Mouse (Mus musculus): ENCODE data around the gene Gpr132. TPM values are rescaled to one million over a fixed set of nuclear protein-coding genes. Genes with fewer than 3 reads are reported as not detected.
"Not testable (repeated sequence)": the region's sequence is repeated elsewhere in the genome, so short reads cannot be mapped to it uniquely, and the experiment has no call there.

The Gpr132 gene
- polyA plus RNA-seq, 1 experiment, result 77.9 TPM

DNA sequence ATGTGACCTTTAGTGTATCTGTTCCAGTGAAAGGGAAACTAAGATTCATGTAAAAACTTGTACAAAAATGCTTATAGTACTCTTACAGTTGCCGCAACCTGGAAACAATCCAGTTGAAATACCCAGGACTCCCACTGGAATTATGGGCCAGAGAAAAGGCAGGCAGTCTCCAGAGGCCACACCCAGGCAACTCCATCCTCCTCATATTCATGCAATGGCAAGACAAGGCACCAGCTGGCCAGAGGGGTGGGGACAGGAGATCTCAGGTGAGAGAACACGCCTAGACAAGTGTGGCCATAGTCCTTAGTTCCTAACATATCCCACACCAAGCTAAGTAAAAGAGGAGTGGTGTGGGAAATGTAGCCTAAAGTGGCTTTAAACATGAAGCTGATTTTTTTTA lies 45.4 kb downstream of the Gpr132 start:
- TF ChIP-seq CTCF (IDR thresholded peaks at IDR 0.05; ENCODE audit: extremely low read depth, insufficient read depth, insufficient read length, insufficient replicate concordance) (no peak), POLR2A (IDR thresholded peaks at IDR 0.05; ENCODE audit: low read depth, low read length) (no peak)
- Histone ChIP-seq H3K4me3 (ENCODE audit: extremely low read depth, insufficient read depth, insufficient read length) (no peak overlapping the region), H3K36me3 (ENCODE audit: control insufficient read depth, insufficient read depth, low read length) (peaks cover 17% of the 10 kb centered on the region), H3K27ac (ENCODE audit: insufficient read depth, low read length) (peak overlapping the region; percentile 45), H3K27me3 (ENCODE audit: control insufficient read depth, insufficient read depth, low read length) (no peaks in the 10 kb centered on the region), H3K4me1 (ENCODE audit: control insufficient read depth, insufficient read depth, insufficient read length) (peaks cover 25% of the 10 kb centered on the region)
- DNase-seq (ENCODE audit: low read depth in 1 of 2, low spot score in 2 of 2), result no peak
- WGBS, result 76% methylated on average over 2 of the region's 2 CpGs

DNA sequence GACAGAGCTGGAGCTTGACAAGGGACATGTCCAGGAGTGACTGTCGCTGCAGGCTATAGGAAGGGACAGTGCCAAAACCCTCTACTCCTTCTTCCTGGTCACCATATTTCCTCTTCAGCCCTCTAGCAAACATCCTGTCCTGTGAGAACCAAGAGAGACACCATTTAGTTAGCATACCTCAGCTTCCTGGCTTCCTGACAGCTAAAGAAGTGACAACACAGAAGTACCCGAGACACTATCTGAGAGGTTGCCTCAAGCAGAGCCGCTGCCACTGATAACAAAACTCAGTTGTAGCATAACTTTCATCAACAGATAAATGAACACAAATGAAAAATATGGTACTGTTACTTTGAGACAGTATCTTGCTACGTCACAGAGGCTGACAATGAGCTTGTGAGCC lies 46.1 kb downstream of the Gpr132 start:
- Histone ChIP-seq H3K4me1 (ENCODE audit: control insufficient read depth, insufficient read depth, insufficient read length) (peaks cover 20% of the 10 kb centered on the region; the same call in 1 of the 2 replicates), H3K27me3 (ENCODE audit: control insufficient read depth, insufficient read depth, low read length) (no peaks in the 10 kb centered on the region), H3K4me3 (ENCODE audit: extremely low read depth, insufficient read depth, insufficient read length) (no peak overlapping the region), H3K27ac (ENCODE audit: insufficient read depth, low read length) (peak overlapping the region; percentile 52), H3K36me3 (ENCODE audit: control insufficient read depth, insufficient read depth, low read length) (peaks cover 17% of the 10 kb centered on the region)
- no peak for DNase-seq (ENCODE audit: low read depth in 1 of 2, low spot score in 2 of 2)
- TF ChIP-seq POLR2A (IDR thresholded peaks at IDR 0.05; ENCODE audit: low read depth, low read length) (no peak), CTCF (IDR thresholded peaks at IDR 0.05; ENCODE audit: extremely low read depth, insufficient read depth, insufficient read length, insufficient replicate concordance) (no peak)
- 60% methylated on average over 4 of the region's 4 CpGs for WGBS

DNA sequence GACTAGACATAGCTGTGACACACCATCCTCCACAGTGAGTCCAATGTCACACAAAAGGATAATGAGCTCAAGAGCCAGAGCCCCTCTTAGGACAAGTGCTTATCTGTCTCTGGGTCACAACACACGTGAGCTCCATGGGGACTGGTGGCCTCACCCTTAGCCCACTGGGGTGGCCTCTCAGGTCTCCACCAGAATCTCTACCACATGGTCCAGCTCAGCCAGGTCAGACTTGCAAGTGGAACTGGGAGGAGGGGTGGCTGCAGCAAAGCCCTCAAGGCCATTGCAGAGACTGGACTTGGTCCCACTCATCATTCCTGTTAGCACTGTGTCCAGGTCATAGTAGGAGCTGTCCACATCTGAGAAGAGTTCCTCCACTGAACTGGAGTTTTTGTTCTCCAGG lies 46.8 kb downstream of the Gpr132 start:
- Histone ChIP-seq H3K36me3 (ENCODE audit: control insufficient read depth, insufficient read depth, low read length) (peaks cover 15% of the 10 kb centered on the region), H3K4me1 (ENCODE audit: control insufficient read depth, insufficient read depth, insufficient read length) (peaks cover 19% of the 10 kb centered on the region; the same call in 1 of the 2 replicates), H3K27me3 (ENCODE audit: control insufficient read depth, insufficient read depth, low read length) (no peaks in the 10 kb centered on the region), H3K4me3 (ENCODE audit: extremely low read depth, insufficient read depth, insufficient read length) (no peak overlapping the region), H3K27ac (ENCODE audit: insufficient read depth, low read length) (no peak overlapping the region)
- TF ChIP-seq CTCF (IDR thresholded peaks at IDR 0.05; ENCODE audit: extremely low read depth, insufficient read depth, insufficient read length, insufficient replicate concordance), result no peak
- no peak for TF ChIP-seq POLR2A (IDR thresholded peaks at IDR 0.05; ENCODE audit: low read depth, low read length)
- no peak for DNase-seq (ENCODE audit: low read depth in 1 of 2, low spot score in 2 of 2)
- WGBS, result 88% methylated on average over 1 of the region's 1 CpGs

GRCm38 (mm10) chr12:112820401-112820999 lies 47.5 kb downstream of the Gpr132 start:
- Histone ChIP-seq H3K4me1 (ENCODE audit: control insufficient read depth, insufficient read depth, insufficient read length) (peaks cover 17% of the 10 kb centered on the region; the same call in 1 of the 2 replicates), H3K4me3 (ENCODE audit: extremely low read depth, insufficient read depth, insufficient read length) (no peak overlapping the region), H3K27ac (ENCODE audit: insufficient read depth, low read length) (no peak overlapping the region), H3K27me3 (ENCODE audit: control insufficient read depth, insufficient read depth, low read length) (no peaks in the 10 kb centered on the region), H3K36me3 (ENCODE audit: control insufficient read depth, insufficient read depth, low read length) (peaks cover 15% of the 10 kb centered on the region)
- DNase-seq (ENCODE audit: low read depth in 1 of 2, low spot score in 2 of 2), result no peak
- 92% methylated on average over 12 of the region's 12 CpGs for WGBS
- TF ChIP-seq CTCF (IDR thresholded peaks at IDR 0.05; ENCODE audit: extremely low read depth, insufficient read depth, insufficient read length, insufficient replicate concordance), result no peak
- TF ChIP-seq POLR2A (IDR thresholded peaks at IDR 0.05; ENCODE audit: low read depth, low read length), result no peak

DNA sequence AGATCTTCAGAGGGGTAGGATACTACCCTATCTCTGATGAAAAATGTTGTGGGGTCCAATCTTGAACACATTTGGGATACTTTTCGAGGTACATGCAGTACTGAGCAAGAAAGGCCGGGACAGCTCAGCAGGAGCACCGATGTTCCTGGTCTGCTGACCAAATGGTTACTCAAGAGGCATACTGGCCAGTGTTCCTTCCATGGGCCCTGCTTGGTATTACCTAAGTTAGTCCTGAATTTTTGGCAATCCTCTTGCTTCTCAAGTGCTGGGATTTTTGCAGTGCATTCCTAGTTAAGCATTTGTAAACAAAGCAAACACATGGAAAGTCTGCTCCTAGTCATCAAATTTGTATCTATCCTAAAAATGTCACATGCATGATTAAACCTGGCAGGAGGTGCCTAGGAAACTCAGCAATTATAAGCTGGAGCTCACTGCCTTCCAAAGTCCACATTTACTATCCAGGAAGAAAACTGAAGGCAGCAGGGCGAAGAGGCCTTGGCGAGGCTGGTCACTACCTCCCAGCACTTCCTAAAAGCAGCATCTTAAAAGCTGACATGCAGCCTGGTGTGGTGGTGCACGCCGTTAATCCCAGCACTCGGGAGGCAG lies 48.9 kb downstream of the Gpr132 start:
- WGBS, result 95% methylated on average over 8 of the region's 8 CpGs
- Histone ChIP-seq H3K4me1 (ENCODE audit: control insufficient read depth, insufficient read depth, insufficient read length) (peaks cover 15% of the 10 kb centered on the region; the same call in 1 of the 2 replicates), H3K27ac (ENCODE audit: insufficient read depth, low read length) (no peak overlapping the region), H3K27me3 (ENCODE audit: control insufficient read depth, insufficient read depth, low read length) (no peaks in the 10 kb centered on the region), H3K36me3 (ENCODE audit: control insufficient read depth, insufficient read depth, low read length) (peaks cover 15% of the 10 kb centered on the region), H3K4me3 (ENCODE audit: extremely low read depth, insufficient read depth, insufficient read length) (no peak overlapping the region)
- no peak for TF ChIP-seq POLR2A (IDR thresholded peaks at IDR 0.05; ENCODE audit: low read depth, low read length)
- no peak for TF ChIP-seq CTCF (IDR thresholded peaks at IDR 0.05; ENCODE audit: extremely low read depth, insufficient read depth, insufficient read length, insufficient replicate concordance)
- no peak for DNase-seq (ENCODE audit: low read depth in 1 of 2, low spot score in 2 of 2)

DNA sequence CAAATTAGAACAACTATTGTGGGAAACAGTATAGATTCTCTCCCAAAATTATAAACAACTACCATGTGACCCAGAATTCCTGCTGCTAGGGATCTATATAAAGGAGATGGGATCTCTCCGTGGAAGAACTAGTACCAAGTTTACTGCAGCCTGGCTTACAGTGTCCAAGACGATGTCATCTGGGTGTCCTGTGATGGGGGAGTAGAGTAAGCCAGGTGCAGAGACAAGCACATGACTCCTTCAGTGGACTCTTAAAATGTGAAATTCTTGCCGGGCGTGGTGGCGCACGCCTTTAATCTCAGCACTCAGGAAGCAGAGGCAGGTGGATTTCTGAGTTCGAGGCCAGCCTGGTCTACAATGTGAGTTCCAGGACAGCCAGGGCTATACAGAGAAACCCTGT lies 51.2 kb downstream of the Gpr132 start:
- not testable (repeated sequence) for H3K4me3 ChIP-seq (ENCODE audit: extremely low read depth, insufficient read depth, insufficient read length); DNase-seq (ENCODE audit: low read depth in 1 of 2, low spot score in 2 of 2); H3K27ac ChIP-seq (ENCODE audit: insufficient read depth, low read length); H3K4me1 ChIP-seq (ENCODE audit: control insufficient read depth, insufficient read depth, insufficient read length); H3K27me3 ChIP-seq (ENCODE audit: control insufficient read depth, insufficient read depth, low read length)
- peaks cover 15% of the 10 kb centered on the region for H3K36me3 ChIP-seq (ENCODE audit: control insufficient read depth, insufficient read depth, low read length)
- 85% methylated on average over 7 of the region's 7 CpGs for WGBS

- peak; percentile 31 to 66 for DNase-seq (ENCODE audit: low read depth in 1 of 2, low spot score in 2 of 2)
- Histone ChIP-seq H3K27me3 (ENCODE audit: control insufficient read depth, insufficient read depth, low read length) (no peaks in the 10 kb centered on the region), H3K27ac (ENCODE audit: insufficient read depth, low read length) (no peak overlapping the region), H3K36me3 (ENCODE audit: control insufficient read depth, insufficient read depth, low read length) (peaks cover 12% of the 10 kb centered on the region), H3K4me3 (ENCODE audit: extremely low read depth, insufficient read depth, insufficient read length) (no peak overlapping the region), H3K4me1 (ENCODE audit: control insufficient read depth, insufficient read depth, insufficient read length) (no peaks in the 10 kb centered on the region)
- WGBS, result 46% methylated on average over 4 of the region's 4 CpGs
- TF ChIP-seq POLR2A (IDR thresholded peaks at IDR 0.05; ENCODE audit: low read depth, low read length) (no peak), CTCF (IDR thresholded peaks at IDR 0.05; ENCODE audit: extremely low read depth, insufficient read depth, insufficient read length, insufficient replicate concordance) (peak; percentile 62; the same call in 1 of the 2 replicates)
Measured at GRCm38 (mm10) chr12:112816294-112816693, 51.7 kb downstream of the Gpr132 start.

All from spleen, adult 2 months (tissue).